Mouse (Mus musculus) kidney, adult 11 months (tissue): ENCODE results near the gene Plekha1.

Source experiments
- DNase-seq: peaks from one replicate; pipeline ENCODE4 v3.0.0; 2022

Gene Plekha1

DNA sequence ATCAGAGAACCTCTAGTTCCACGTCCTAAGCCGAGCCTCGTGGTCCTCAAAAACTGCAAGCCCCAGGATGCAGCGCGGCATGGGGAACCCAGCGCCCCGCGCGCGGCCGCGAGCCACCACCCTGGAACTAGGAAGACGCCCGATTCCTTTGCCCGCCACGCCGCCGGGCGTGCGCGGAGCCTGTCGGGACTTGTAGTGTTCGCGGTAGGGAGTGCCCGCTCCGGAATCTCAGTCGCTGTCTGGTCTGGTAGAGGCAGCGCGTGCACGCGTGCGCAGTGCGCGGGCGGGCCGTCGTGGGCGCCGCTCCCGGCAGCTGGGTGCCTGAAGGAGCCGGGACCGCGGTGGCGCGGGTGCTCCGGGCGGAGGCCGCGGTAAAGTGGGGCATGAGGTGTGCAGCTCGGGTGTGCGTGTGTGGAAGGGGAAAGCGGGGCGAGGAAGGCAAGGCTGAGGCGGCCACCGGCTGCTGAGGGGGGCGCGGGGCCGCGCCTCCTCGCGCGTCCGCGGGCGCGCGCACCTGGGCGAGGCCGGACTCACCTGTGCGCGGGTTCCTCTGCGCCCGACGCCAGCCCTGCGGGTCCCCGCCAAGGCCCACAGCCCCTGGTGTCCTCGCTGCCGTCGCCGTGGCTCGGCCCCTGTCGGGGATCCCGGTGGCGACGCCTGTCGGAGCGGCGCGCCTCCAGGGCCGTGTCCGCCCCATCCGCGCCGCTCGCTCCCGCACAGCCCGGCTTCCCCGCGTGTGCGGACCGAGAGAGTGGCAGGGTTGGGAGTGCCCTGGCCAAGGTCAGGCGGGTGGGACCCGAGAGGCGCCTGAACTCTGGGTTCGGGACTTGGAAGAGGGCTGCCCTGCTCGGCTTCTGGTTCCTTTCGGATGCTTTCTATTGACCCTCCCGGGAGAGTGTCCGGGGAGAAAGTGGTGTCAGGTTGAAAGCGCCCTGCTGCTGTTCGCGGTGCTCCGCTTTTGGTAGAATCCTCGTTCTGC lies at the start of gene Plekha1:
TSS of gene Plekha1 (plus strand) at position 144 of the 979 bp plus-strand sequence.
- peak; percentile 99 for DNase-seq

GRCm38 (mm10) chr7:130816243-130816642 lies 49.3 kb upstream of the Plekha1 start:
- no peak for DNase-seq

DNA sequence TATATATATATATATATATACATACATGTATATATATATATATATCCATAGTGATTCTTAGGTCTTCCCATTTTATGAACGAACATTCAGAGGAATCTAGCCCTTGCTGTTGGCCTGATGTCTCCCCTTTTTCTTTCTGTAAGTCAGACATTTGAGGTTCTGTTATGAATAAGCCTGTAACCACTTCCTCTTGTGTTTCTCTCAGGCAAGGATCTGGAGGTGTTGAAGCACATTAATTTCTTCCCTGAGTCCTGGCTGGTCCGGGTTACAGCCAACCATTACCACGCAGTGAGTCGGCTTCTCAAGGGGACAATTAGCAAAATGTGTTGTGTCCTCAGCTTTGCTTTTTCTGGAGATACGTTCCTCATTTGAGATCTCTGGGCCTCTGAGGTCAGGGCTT lies 46.7 kb upstream of the Plekha1 start:
- no peak for DNase-seq

DNA sequence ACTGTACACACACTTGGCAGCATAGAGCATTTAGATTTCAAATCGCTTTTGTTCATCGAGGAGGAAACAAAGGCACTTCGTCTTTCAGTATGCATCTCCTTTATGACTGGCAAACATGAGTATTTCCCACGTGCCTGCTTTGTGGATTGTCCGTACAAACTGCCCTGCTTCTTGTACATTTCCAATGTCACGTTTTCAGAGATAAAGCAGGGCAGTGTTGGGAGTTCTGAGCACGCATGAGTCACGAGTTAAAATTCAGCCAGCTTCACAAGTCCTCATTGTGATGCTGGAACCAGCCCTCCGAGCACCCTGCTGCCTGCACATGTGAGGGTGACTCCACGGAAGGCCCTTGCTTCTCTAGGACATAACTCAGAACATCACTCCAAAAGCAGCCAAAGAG lies 45.9 kb upstream of the Plekha1 start:
- DNase-seq: no peak

DNA sequence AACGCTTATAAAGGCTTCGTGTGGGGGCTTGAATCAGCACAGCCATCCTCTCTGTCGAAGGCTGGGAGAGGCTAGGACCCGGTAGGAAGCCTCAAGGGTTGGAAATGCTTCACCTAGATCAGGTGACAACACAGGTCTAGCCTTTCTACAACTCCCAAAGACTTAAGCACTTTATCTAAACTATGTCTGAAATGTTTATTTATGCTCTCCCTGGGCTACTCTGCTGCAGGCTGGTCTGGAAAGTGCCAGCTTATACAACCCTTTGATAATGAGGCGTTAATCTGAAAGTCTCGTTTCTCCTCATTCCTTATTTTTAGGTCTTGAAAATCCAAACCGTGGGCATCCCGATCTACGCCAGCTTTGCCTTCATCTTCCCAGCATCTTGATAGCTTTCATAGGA lies 41.6 kb upstream of the Plekha1 start:
- no peak for DNase-seq

- DNase-seq: no peak
These were observed 39.2 kb upstream of the Plekha1 start for GRCm38 (mm10) chr7:130826343-130826742.

DNA sequence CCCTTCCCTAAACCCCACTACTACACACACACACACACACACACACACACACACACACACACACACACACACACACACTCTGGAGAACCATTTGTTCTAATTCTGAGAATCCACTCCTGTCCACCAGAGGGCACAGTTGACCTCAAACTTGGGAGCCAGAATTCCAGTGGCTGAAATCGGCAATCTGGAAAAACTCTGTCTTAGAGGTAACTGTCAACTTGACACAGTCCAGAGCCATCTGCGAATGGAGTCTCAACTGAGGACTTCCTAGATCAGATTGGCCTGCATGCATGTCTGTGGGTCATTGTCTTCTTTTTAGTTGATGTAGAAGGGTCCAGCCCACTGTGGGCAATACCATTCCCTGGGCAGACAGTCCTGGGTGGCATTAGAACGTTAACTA lies 38.1 kb upstream of the Plekha1 start:
- peak; percentile 40 for DNase-seq

GRCm38 (mm10) chr7:130827844-130828403 lies 37.6 kb upstream of the Plekha1 start:
- DNase-seq: no peak

- no peak for DNase-seq
These were observed 37.1 kb upstream of the Plekha1 start for GRCm38 (mm10) chr7:130828475-130828874.

- peak; percentile 85 for DNase-seq
These were observed 34.0 kb upstream of the Plekha1 start for GRCm38 (mm10) chr7:130831586-130831985.

DNA sequence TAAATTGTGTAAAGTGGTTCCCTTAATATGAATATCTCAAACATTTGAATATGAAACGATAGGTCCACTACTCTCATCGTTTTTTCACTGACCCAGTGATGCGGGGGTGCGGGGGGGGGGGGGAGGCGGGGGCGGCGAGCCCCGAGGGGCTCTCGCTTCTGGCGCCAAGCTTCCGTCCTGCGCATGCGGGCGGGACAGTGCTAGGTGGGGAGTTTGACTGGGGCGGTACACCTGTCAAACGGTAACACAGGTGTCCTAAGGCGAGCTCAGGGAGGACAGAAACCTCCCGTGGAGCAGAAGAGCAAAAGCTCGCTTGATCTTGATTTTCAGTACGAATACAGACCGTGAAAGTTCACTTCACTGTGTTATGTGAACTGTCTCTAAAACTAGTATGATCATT lies 31.3 kb upstream of the Plekha1 start:
- DNase-seq: no peak

GRCm38 (mm10) chr7:130834958-130835861 lies 30.3 kb upstream of the Plekha1 start:
- peak; percentile 69 for DNase-seq

- peak; percentile 62 for DNase-seq
These were observed 29.5 kb upstream of the Plekha1 start for GRCm38 (mm10) chr7:130836066-130836465.

DNA sequence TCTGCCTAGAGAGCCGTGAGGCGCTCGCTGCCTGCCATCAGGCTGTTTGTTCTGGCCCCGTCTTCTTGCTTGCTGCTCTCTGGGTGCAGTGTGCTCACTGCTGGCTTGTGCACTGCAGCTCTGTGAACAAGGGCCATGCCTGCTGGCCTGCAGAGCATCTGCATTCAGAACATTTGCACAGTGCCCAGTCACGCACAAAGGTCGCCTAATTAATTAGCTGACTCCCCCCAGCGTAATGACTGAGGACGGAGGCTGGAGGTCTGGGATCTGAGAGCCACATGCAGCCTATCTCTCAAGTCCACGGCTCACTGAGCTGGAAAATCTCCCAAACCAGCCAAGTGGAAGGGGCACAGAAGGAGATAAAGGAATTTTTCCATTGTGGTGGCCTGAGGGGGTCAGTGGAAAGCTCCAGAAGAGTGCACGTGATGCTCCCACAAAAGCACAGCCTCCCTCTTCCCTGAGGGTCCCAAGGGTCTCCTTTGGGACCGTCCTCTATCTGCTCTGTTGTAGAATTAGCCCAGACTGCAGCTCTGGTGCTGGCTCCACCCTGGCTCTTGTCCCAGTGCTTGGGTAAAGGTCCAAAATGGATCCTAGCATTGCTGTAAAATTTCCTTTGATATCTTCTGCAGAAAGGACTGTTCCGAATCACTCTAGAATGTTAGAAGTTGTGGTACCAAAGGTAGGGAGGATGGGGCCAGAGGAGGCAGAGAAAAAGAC lies 27.5 kb upstream of the Plekha1 start:
- DNase-seq: peak; percentile 94

DNA sequence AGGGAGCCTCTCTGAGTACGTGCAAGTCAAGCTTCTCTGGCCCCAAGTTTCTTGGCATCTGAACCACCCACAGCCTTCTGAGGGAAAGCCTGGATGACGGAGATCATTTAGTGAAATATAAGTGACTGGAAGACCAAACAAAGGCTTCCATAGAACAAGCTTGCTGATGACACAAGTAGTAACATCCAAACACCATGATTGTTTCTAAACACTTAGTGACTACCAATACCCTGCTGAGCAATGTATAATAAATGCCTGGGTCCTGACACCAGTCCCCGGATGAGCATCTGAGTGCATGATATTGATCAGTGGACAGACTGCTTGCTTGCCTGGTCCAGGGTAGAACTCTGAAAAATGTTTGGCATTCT lies 26.9 kb upstream of the Plekha1 start:
- DNase-seq: no peak

- no peak for DNase-seq
These were observed 26.0 kb upstream of the Plekha1 start for GRCm38 (mm10) chr7:130839380-130840100.

GRCm38 (mm10) chr7:130847164-130847718 lies 18.3 kb upstream of the Plekha1 start:
- no peak for DNase-seq

GRCm38 (mm10) chr7:130854684-130855292 lies 10.8 kb upstream of the Plekha1 start:
- no peak for DNase-seq

DNA sequence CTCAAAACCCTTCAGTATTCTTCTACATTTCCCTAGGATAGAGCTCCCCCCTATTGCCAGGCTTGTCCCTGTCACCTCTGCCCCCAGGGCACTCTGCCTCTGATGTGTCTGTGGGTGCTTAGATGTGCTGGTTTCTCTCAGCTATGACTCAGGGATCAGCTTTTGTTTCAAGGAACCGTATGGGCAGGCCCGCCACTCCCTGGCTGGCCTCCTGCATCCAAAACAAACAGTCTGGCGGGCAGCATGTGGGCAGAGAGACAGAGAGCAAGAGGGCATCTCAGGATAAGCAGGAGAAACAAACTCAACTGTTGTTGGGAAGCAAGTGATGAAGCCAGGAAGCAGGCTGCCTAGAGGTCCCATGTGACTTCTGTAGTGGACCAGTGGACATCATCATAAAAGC lies 9.9 kb upstream of the Plekha1 start:
- DNase-seq: peak; percentile 38

DNA sequence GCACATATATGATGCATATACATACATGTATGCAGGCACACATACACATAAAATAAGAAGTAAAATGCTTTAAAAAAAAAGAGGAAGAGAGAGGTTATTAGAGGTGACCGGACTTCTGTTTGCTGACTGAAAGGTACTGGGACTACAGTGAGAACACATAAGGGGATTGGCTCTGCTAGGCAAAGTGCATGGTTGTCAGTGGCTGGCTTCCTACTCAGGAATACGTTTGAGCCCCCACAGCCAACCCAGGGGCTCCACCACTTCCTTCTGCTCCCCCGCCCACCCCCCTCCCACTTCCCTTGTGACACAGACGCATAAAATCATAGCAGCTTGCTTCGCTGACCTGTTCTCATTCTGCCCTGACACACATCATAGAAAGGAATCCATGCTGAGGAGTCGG lies 7.6 kb upstream of the Plekha1 start:
- DNase-seq: no peak

DNA sequence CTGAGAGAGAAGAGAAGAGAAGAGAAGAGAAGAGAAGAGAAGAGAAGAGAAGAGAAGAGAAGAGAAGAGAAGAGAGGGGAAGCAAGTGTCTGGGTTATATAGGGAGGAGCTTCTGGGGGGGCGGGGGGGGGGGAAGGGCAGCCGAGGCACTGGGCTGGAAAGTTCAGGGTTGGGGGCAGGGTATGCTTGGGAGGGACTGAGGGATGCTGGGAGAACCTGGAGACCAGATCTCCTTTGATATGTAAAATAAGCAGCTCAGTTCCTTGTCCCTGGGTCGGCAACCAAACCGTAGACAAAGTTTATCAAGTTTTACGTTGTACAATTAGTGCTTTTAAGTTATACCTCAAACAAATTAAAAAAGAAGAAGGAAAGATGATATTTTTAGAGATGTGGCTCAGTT lies 5.6 kb upstream of the Plekha1 start:
- no peak for DNase-seq
